Mouse (Mus musculus) neural tube, embryonic 11.5 days (tissue): ENCODE measurements around the gene Capn7. TPM values are rescaled to one million over a fixed set of nuclear protein-coding genes. Genes with fewer than 3 reads are reported as not detected.

Source experiments
- ATAC-seq: fragments of 200-750 bp; cut with Nextera tagmentation; 2 replicates; pipeline ENCODE4 v1.8.0; 2017; ENCODE audit warnings: moderate number of reproducible peaks, mild to moderate bottlenecking, moderate TSS enrichment, moderate library complexity; ENCODE audit not compliant: insufficient read depth, low FRiP score, low TSS enrichment
- DNase-seq: peaks from one replicate; pipeline ENCODE4 v3.0.0-alpha.2; 2015; ENCODE audit warnings: low spot score
- H3K27ac ChIP-seq: fragments of 300-500 bp; sonication (generic); 2 replicates; pipeline ENCODE4 v1.5.1; 2014; ENCODE audit warnings: low read depth, mild to moderate bottlenecking, low read length
- H3K27me3 ChIP-seq: fragments of 300-500 bp; sonication (generic); 2 replicates; pipeline ENCODE4 v1.6.1; 2014; ENCODE audit warnings: mild to moderate bottlenecking, low read length, mixed read lengths; ENCODE audit not compliant: control insufficient read depth, insufficient read depth
- H3K36me3 ChIP-seq: fragments of 300-500 bp; sonication (generic); 2 replicates; pipeline ENCODE4 v1.6.1; 2014; ENCODE audit warnings: mild to moderate bottlenecking, low read length, moderate library complexity, mixed read lengths; ENCODE audit not compliant: control insufficient read depth, insufficient read depth
- H3K4me1 ChIP-seq: fragments of 300-500 bp; sonication (generic); 2 replicates; pipeline ENCODE4 v1.6.1; 2014; ENCODE audit warnings: low read length, mixed read lengths; ENCODE audit not compliant: control insufficient read depth, insufficient read depth
- H3K4me2 ChIP-seq: fragments of 300-500 bp; sonication (generic); 2 replicates; pipeline ENCODE4 v1.6.1; 2014; ENCODE audit warnings: low read depth, mild to moderate bottlenecking, moderate library complexity
- H3K4me3 ChIP-seq: fragments of 300-500 bp; sonication (generic); 2 replicates; pipeline ENCODE4 v1.5.1; 2014; ENCODE audit warnings: low read depth, low read length
- H3K9ac ChIP-seq: fragments of 300-500 bp; sonication (generic); 2 replicates; pipeline ENCODE4 v1.6.1; 2014; ENCODE audit warnings: mild to moderate bottlenecking, low read length
- H3K9me3 ChIP-seq: fragments of 300-500 bp; sonication (generic); 2 replicates; pipeline ENCODE4 v1.6.1; 2016; ENCODE audit warnings: low read length; ENCODE audit not compliant: control insufficient read depth
- WGBS: fragments of 180-500 bp; shearing (Covaris S2); extraction: QIAGEN DNeasy Blood & Tissue Kit; methylation state at CpG from one replicate; pipeline ENCODE4 v1.1.7; 2014; 5-methylcytosine and 5-hydroxymethylcytosine counted together
- polyA plus RNA-seq: library from polyadenylated mRNA; unstranded; fragments of >200 nt; fragmentation: Nextera tagmentation; extraction: Ambion mirVana; gene quantifications from 2 replicates; pipeline ENCODE4 v1.2.1, GENCODE M21; 2014

Gene Capn7
- polyA plus RNA-seq, 1 experiment from 2014 or later, result 51.0 TPM

GRCm38 (mm10) chr14:31419279-31419678, 82.8 kb downstream of the Capn7 start:
- ATAC-seq (no peak), DNase-seq (no peak)
- WGBS, result 56% methylated on average over 4 of the region's 4 CpGs
- Histone ChIP-seq H3K4me3 (no peak overlapping the region), H3K4me2 (no peak overlapping the region), H3K36me3 (no peaks in the 10 kb centered on the region), H3K4me1 (peaks cover 9% of the 10 kb centered on the region), H3K27me3 (no peaks in the 10 kb centered on the region), H3K27ac (no peak overlapping the region), H3K9me3 (no peaks in the 10 kb centered on the region), H3K9ac (no peak overlapping the region)

GRCm38 (mm10) chr14:31420135-31420534, 83.7 kb downstream of the Capn7 start:
- Histone ChIP-seq H3K36me3 (no peaks in the 10 kb centered on the region), H3K4me1 (peaks cover 9% of the 10 kb centered on the region), H3K27me3 (no peaks in the 10 kb centered on the region), H3K4me3 (no peak overlapping the region), H3K9ac (no peak overlapping the region), H3K4me2 (no peak overlapping the region), H3K27ac (no peak overlapping the region), H3K9me3 (no peaks in the 10 kb centered on the region)
- DNase-seq, result no peak
- WGBS, result 93% methylated on average over 8 of the region's 8 CpGs
- no peak for ATAC-seq

- Histone ChIP-seq H3K27me3 (no peaks in the 10 kb centered on the region), H3K9me3 (no peaks in the 10 kb centered on the region; the same call in 1 of the 2 replicates), H3K4me2 (no peak overlapping the region), H3K9ac (no peak overlapping the region), H3K36me3 (no peaks in the 10 kb centered on the region), H3K27ac (no peak overlapping the region), H3K4me1 (peaks cover 9% of the 10 kb centered on the region), H3K4me3 (no peak overlapping the region)
- ATAC-seq, result no peak
- no peak for DNase-seq
- WGBS, result 85% methylated on average over 7 of the region's 7 CpGs
Observed at GRCm38 (mm10) chr14:31420562-31420961, 84.1 kb downstream of the Capn7 start.

GRCm38 (mm10) chr14:31420985-31421384, 84.5 kb downstream of the Capn7 start:
- 32% methylated on average over 7 of the region's 7 CpGs for WGBS
- no peak for DNase-seq
- H3K27ac ChIP-seq, result no peak overlapping the region
- no peak for ATAC-seq
- H3K27me3 ChIP-seq, result no peaks in the 10 kb centered on the region
- peaks cover 9% of the 10 kb centered on the region for H3K4me1 ChIP-seq
- peaks cover 3% of the 10 kb centered on the region; the same call in 1 of the 2 replicates for H3K9me3 ChIP-seq
- H3K4me2 ChIP-seq, result no peak overlapping the region
- no peak overlapping the region for H3K4me3 ChIP-seq
- H3K36me3 ChIP-seq, result no peaks in the 10 kb centered on the region
- no peak overlapping the region for H3K9ac ChIP-seq

Other genes with a start within 250 kb of the Capn7 start
- gene Smim4, start 207.7 kb upstream of the Capn7 start, polyA plus RNA-seq, result 58.9 and 62.5 TPM in 2 replicates
- gene Nt5dc2, start 205.6 kb upstream of the Capn7 start, polyA plus RNA-seq, result 537 and 588 TPM in 2 replicates
- 18.7 and 23.8 TPM in 2 replicates for gene Stab1, start 168.0 kb upstream of the Capn7 start, polyA plus RNA-seq
- 63.0 and 83.2 TPM in 2 replicates for gene Tnnc1, start 128.3 kb upstream of the Capn7 start, polyA plus RNA-seq
- 322 and 326 TPM in 2 replicates for gene Nisch, start 119.7 kb upstream of the Capn7 start, polyA plus RNA-seq
- 0.21 and 0.50 TPM in 2 replicates for gene Sema3g, start 118.8 kb upstream of the Capn7 start, polyA plus RNA-seq
- 12.7 and 13.1 TPM in 2 replicates for gene Phf7, start 85.3 kb upstream of the Capn7 start, polyA plus RNA-seq
- gene Bap1, start 85.2 kb upstream of the Capn7 start, polyA plus RNA-seq, result 113 and 125 TPM in 2 replicates
- gene Dnah1, start 12.7 kb upstream of the Capn7 start, polyA plus RNA-seq, result 5.9 and 7.6 TPM in 2 replicates
- 17.2 and 20.1 TPM in 2 replicates for gene Sh3bp5, start 99.4 kb downstream of the Capn7 start, polyA plus RNA-seq
- 21.8 and 22.5 TPM in 2 replicates for gene Eaf1, start 157.8 kb downstream of the Capn7 start, polyA plus RNA-seq
- 78.9 and 85.6 TPM in 2 replicates for gene Mettl6, start 158.4 kb downstream of the Capn7 start, polyA plus RNA-seq